Mouse (Mus musculus) left cerebral cortex, postnatal 4 days (tissue): ENCODE measurements at regions not wholly inside any gene's neighbourhood (a gene's known extent, or its start where the extent isn't known, plus 50 kb on each side); places are given as distances from the start of the nearest gene placed in this dataset.

ENCODE experiments used
- DNase-seq: peaks from one replicate; pipeline ENCODE4 v3.0.0-alpha.2; 2022
- intact Hi-C: fragments of 180-260 bp; cut with DNase I; formaldehyde crosslinking; loops from one replicate; pipeline ENCODE4 v1.15.1; 2025

DNA sequence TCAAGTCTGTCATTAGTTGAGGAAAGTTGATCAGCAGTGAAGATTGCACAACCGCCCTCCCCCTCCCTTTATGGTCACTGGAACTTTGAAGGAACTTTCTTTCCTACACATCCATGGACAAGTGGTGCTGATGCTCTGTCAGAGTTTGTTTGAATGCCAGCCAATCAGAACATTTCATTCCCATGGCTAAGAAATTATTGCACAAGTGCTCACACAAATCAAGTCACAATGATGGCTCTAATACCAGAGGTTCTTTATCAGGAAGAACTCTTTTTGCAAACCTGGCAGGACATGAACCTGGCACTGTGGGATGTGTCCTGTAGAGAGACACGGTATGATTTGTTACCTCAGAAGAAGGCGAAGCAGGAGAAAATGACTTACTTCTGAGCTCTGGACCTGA is 54.3 kb upstream of the Spry2 start:
- intact Hi-C loops, result no loop called here
- no peak for DNase-seq

- intact Hi-C loops, result no loop called here
- no peak for DNase-seq
Measured at GRCm38 (mm10) chr14:105955082-105955481, 58.5 kb upstream of the Spry2 start.

DNA sequence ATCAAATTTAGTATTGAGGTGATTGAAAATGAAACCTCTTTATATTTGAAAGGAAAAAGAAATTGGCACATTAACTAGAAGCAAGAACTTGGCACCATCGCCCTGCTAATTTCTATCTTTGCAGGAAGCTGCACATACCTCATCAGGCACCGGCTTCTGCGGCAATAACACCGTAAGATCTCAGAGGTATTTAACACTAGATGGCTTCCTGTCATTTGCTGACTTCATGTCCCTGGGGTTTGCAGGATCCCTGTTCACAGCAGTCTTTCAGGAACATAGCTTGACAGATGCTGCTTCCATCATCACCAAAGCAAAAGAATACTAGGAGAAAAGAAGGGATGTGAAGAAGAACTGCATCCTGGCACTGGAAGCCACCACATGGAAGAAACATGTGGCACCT is 60.2 kb upstream of the Spry2 start:
- no peak for DNase-seq
- intact Hi-C loops, result no loop called here

DNA sequence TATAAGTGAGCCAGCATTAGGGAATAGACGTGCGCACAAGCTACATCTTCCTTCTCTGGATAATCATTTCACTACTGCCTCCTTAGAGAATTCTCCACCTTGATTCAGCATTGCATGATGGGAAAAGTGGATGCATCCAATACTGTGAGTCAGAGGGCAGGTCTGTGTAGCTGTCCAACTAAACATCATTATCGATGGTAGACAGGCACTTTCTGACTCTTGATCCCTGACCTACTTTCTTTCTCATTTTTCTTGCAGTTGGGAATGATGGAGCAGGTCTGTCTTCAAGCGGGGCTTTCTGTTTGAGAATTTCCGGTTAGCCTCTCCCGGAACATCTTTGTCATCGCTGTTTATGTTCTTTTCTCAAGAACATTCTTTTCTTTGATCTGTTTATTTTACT is 61.4 kb upstream of the Spry2 start:
- DNase-seq, result no peak
- intact Hi-C loops, result no loop called here

DNA sequence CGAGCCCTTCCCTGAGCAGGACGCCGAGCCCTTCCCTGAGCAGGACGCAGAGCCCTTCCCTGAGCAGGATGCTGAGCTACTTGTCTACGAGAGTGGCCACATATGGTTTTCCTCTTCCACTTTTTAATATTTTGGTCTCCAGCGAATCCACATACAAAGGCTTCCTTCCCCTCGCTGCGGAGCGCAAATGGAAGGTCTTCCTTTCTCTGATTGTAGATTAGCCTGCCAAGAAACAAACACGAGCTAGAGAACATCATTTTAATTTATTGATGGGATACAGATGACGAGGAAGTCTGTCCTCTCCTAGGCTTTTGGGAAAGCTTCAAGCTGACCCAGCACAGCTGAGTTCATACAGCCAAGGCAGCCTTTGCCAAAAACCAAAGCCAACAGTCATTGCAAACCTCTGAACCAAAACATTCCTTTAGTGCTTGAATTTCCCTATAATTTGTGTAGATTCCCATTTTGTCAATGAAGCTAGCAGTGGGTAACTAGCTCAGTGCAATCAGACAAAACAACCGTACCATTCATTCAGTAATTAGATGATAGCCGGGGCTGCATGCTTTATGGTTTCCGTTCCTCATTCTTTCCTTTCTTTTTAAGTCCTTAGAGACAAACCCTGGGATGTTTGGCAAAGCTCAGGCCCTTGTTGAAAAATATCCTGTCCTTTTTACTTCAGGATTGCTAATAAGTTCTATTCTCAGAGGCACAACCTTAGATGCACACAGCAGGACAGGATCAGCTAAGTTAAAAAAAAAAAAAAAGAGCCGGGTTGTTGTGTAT is 83.1 kb upstream of the Spry2 start:
- intact Hi-C loops, result no loop called here
- no peak for DNase-seq

GRCm38 (mm10) chr14:105980324-105980680 is 83.7 kb upstream of the Spry2 start:
- intact Hi-C loops, result no loop called here
- no peak for DNase-seq

DNA sequence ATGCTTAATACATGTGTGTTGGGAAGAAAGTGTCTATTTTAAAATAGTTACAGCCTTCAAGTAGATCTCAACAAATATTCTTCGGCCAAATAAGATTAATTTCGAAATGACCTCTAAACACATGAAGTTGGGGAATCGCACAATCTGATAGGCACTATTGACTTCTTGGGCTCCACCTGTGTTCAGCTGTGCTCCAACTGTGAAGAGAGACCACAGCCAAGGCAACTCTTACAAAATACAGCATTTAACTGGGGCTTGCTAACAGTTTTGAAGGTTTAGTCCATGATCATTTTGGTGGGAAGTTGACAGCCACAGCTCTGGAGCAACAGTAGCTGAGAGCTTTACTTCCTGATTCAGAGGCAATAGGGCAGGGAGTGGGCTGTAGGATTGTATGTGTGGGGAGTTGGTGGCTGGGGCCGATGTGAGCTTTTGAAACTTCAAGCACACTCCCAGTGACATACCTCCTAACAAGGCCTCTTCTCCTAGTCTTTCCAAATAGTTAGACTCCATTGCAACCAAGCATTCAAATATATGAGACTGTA is 90.8 kb upstream of the Spry2 start:
- intact Hi-C loops, result no loop called here

DNA sequence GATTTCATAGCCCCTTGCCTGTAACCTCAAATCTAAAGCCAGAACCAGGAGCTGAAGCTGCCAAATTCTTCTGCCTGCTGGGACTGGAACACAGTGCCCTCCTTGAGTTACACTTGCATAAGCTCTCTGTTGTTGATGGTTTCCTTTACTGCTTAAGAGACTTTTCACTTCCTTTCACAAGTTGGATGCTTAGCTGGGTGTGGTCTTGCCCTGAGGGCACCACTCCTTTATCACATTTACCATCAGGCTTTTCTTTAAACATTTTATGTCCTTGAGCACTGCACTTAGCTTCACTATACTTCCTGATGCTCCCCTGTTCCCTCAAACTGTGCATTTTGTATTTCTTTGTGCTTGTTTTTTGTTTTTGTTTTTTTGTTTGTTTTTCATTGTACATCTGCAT is 92.1 kb upstream of the Spry2 start:
- intact Hi-C loops, result no loop called here
- DNase-seq, result no peak

More for the DNA sequence above, 90.8 kb upstream of the Spry2 start:
- no peak for DNase-seq

DNA sequence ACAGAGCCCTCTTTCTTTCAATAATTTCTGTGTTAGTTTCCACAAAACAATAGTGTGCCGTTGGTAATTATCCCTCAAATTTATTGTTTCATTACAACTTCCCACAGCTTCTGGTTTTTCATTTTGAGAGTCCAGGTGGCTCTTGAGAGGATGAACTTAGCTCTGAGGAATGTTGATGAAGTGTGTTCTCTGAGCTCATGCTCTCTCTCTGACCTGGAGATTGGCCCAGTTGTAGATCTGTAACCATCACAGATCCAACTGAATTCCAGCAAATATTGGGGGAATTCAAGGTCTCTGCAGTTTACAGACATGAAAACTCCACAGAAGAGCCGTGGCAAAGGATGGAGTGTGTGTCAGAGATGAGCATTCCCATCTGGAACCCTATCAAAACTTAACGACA is 96.5 kb upstream of the Spry2 start:
- intact Hi-C loops, result no loop called here
- no peak for DNase-seq

GRCm38 (mm10) chr14:105999801-106000200 is 103.2 kb upstream of the Spry2 start:
- intact Hi-C loops, result no loop called here
- no peak for DNase-seq

DNA sequence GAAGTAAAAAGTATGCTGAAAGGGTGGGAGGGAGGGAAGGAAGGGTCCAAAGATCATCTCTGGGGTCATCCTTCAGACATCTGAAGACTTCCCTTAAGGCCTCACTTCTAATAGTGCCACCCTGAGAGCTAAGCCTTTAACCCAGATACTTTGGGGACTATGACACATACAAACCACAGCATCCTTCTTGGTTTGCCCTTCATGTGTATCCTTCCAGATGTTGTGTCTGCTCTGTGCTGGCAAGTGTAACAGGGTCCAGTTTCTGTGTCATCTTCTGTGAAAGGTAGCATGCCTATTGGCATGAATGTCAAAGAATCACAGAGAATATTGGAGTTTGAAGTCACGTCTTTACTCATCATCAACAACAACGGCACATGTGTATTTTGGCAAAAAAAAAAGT is 98.2 kb upstream of the Trim52 start:
- intact Hi-C loops, result no loop called here
- no peak for DNase-seq

DNA sequence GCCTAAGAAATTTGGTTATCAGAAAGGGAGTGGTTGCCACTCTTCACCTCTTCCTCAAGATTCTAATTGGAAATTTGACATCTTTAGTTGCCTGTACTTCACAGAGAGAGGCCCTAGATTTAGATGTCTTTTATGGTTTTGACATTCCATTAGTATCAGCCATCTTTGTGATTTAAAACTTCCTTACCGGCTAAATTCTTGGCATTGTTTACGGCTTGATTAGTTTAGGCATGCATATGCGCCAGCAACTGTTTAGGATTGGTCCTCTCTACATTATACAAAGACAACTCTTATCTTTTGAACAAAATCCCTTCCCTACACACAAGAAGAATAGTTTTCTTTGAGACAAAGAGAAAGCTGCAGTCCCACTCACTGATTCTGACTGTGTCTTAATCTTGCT is 97.0 kb upstream of the Trim52 start:
- intact Hi-C loops, result no loop called here

DNA sequence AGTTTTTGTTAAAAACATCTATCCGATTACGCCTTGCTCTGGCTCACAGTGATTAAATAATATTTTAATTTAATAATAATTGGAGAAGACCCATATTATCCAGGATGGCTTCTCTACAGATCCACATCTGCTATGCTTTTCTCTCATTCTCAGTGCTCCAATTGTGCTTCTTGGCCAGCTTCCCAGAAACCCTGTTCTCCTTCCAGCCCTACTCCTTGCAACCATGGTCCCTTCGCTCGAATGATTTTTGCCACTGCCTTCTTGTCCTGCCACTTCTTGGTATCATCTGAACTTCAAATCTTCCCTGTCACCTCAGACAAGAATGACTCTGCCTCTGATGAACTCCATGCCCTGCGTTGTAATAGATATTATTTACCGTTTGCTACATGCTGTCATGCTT is 95.0 kb upstream of the Trim52 start:
- peak; percentile 37 for DNase-seq
- intact Hi-C loops, result no loop called here

More for the DNA sequence above, 97.0 kb upstream of the Trim52 start:
- no peak for DNase-seq

DNA sequence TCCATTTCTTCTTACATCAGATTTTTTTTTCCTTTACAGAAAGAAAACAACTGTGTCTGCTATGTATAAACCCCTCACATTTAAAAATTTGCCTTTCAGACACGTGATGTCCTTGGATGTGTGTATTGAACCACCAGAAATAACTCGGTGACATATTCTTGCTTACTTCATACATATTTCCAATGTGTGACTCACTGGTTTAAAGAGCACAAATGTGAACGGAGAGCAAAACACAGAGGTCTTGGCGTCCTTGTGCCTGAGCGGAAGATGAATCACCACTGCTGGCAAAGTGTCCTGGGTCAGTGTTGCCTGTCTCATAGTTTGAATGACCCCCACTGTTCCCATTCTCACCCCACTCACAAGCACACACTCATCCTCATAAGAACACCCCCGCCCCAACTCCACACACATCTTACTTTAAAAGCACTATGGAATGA is 94.0 kb upstream of the Trim52 start:
- intact Hi-C loops, result no loop called here
- no peak for DNase-seq

DNA sequence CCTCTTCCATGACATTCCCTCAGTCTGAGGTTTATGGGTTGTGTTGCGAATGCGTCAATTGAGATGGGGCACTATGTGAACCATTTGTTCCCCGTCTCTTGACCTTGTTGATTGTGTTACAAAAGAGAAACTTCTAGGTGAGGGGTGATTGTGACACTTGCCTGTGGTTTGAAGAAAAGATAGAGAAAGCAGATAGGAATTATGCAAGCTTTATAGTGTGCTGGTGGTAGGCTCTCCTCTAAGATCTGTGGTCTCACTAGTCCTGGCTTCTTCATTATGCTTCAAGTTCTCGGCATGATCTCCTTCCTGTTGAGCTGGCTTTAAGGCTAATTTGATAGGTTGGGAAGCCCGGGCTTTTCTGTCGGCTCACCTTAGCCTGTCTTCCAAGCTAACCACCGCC is 83.2 kb upstream of the Trim52 start:
- intact Hi-C loops, result no loop called here
- no peak for DNase-seq

GRCm38 (mm10) chr14:106026815-106027214 is 79.2 kb upstream of the Trim52 start:
- DNase-seq, result no peak
- intact Hi-C loops, result no loop called here

GRCm38 (mm10) chr14:106027686-106028085 is 78.3 kb upstream of the Trim52 start:
- intact Hi-C loops, result no loop called here
- DNase-seq, result no peak

DNA sequence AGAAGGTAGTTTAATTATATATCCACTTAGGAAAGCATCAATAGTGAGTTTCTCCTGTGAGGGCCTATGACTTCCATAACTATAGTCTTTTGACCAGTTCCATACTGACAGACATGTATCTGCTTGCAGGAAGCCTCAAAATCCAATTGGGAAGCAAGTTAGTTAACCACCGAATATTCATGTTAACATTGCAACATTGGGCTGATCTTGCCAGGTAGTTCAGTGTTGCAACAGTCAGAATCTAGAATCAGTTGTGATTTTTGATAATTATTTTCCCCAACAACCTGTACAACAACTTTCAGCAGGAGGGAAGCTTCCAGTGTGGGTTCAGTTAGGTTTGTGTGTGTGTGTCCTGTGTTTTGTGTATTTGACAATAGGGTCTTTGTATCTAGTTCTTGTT is 74.9 kb upstream of the Trim52 start:
- no peak for DNase-seq
- intact Hi-C loops, result no loop called here

- no peak for DNase-seq
- intact Hi-C loops, result no loop called here
Measured at GRCm38 (mm10) chr14:106033793-106034192, 72.2 kb upstream of the Trim52 start.

GRCm38 (mm10) chr14:106034933-106035665 is 70.9 kb upstream of the Trim52 start:
- no peak for DNase-seq
- intact Hi-C loops, result no loop called here

GRCm38 (mm10) chr14:106044274-106044673 is 61.7 kb upstream of the Trim52 start:
- intact Hi-C loops, result no loop called here
- no peak for DNase-seq

- no peak for DNase-seq
- intact Hi-C loops, result no loop called here
Measured at GRCm38 (mm10) chr14:106050231-106050630, 55.8 kb upstream of the Trim52 start.
